In the genomic region with DNA sequence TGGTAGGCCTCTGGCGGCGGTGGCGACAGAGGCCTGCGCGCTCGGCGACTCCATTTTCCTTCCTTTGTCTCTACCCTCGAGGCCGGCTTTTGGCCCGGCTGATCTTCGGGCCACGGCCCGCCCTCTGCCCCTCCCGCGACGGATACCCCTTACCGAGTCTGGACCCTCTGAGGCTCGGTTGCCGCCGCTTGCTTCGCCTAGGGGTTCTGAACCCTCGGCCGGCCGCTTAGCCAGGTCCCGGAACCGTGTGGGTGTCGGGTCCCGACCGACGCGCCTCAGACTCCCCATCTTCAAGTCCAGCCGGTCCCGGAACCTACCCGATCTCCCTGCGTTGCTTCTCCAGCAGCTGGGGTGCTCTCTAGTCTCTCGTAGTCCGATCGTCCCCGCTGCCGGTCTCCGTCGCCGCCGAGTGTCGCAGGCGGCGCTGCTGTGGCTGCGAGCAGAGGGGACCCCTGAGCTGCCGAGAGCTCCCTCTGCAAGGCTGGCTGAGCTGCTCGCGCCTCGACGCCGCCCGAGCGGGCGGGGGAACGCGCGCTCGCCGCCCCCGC, we compare ENCODE assay signal across 8 mouse cellular contexts. TPM values are rescaled to one million over a fixed set of nuclear protein-coding genes. Genes with fewer than 3 reads are reported as not detected.
DNase-seq lines count a peak whose midpoint lies in the region; ATAC-seq and TF ChIP-seq lines count a peak whose summit lies in the region.

A gene (minus strand): TSS at position 431 of the 548 bp plus-strand sequence.

- TF ChIP-seq CTCF in kidney, adult 2 months (conservative IDR thresholded peaks at IDR 0.05; ENCODE audit: insufficient read depth, insufficient read length, low read depth, low read length): no peak

- under 1% methylated on average over 60 of the region's 63 CpGs for WGBS in kidney, adult 2 months
- WGBS in embryonic facial prominence, embryonic 11.5 days: under 1% methylated on average over 57 of the region's 63 CpGs
- WGBS in limb, embryonic 13.5 days: under 1% methylated on average over 60 of the region's 63 CpGs
- WGBS in midbrain, embryonic 14.5 days: under 1% methylated on average over 63 of the region's 63 CpGs

- DNase-seq in kidney, adult 2 months: no peak
- DNase-seq in kidney, adult 9 months: no peak
- peak; percentile 56 for DNase-seq in NIH3T3 (ENCODE audit: low read depth)
- peak; percentile 49 for DNase-seq in embryonic facial prominence, embryonic 11.5 days (ENCODE audit: low spot score)
- DNase-seq in heart, postnatal 4 days: peak; percentile 64
- peak; percentile 79 for DNase-seq in midbrain, embryonic 14.5 days
- peak; percentile 75 for DNase-seq in testis, postnatal 10 days (ENCODE audit: low spot score)

- H3K9me3 ChIP-seq in embryonic facial prominence, embryonic 11.5 days (replicated peaks; ENCODE audit: control insufficient read depth, low read length): no peaks in the 10 kb centered on the region
- H3K9me3 ChIP-seq in limb, embryonic 13.5 days: no peaks in the 10 kb centered on the region
- no peaks in the 10 kb centered on the region for H3K9me3 ChIP-seq in midbrain, embryonic 14.5 days (ENCODE audit: control insufficient read depth, low read length)

- ATAC-seq in embryonic facial prominence, embryonic 11.5 days (replicated peaks; ENCODE audit: insufficient number of reproducible peaks, low FRiP score, low TSS enrichment, low read depth): peak; percentile 54
- ATAC-seq in limb, embryonic 13.5 days (ENCODE audit: low FRiP score, low read depth): 0 out of 2 replicates have a peak, but pooled peaks have one; percentile 14
- peak; percentile 62 for ATAC-seq in midbrain, embryonic 14.5 days (ENCODE audit: low FRiP score, low TSS enrichment)

- H3K27me3 ChIP-seq in kidney, adult 2 months (replicated peaks; ENCODE audit: control insufficient read depth, insufficient read depth, low read length): no peaks in the 10 kb centered on the region
- no peaks in the 10 kb centered on the region for H3K27me3 ChIP-seq in embryonic facial prominence, embryonic 11.5 days (ENCODE audit: control insufficient read depth, insufficient read depth, low read length)
- H3K27me3 ChIP-seq in limb, embryonic 13.5 days: no peaks in the 10 kb centered on the region
- H3K27me3 ChIP-seq in midbrain, embryonic 14.5 days (ENCODE audit: control insufficient read depth, insufficient read depth, low read length): no peaks in the 10 kb centered on the region

- H3K4me2 ChIP-seq in embryonic facial prominence, embryonic 11.5 days (ENCODE audit: low read depth, low read length): peak within 1 kb of the TSS; percentile 78
- peak within 1 kb of the TSS; percentile 86 for H3K4me2 ChIP-seq in limb, embryonic 13.5 days (replicated peaks)
- peak within 1 kb of the TSS; percentile 88 for H3K4me2 ChIP-seq in midbrain, embryonic 14.5 days (ENCODE audit: low read length)

- peak within 1 kb of the TSS; percentile 100 for H3K9ac ChIP-seq in embryonic facial prominence, embryonic 11.5 days (replicated peaks; ENCODE audit: low read length)
- H3K9ac ChIP-seq in limb, embryonic 13.5 days: peak within 1 kb of the TSS; percentile 99
- H3K9ac ChIP-seq in midbrain, embryonic 14.5 days (replicated peaks; ENCODE audit: low read length): peak within 1 kb of the TSS; percentile 99

- H3K4me1 ChIP-seq in kidney, adult 2 months (ENCODE audit: control insufficient read depth, insufficient read depth, low read length): peaks cover 7% of the 10 kb centered on the region; the same call in 1 of the 2 replicates
- peaks cover 3% of the 10 kb centered on the region; the same call in 1 of the 2 replicates for H3K4me1 ChIP-seq in embryonic facial prominence, embryonic 11.5 days (ENCODE audit: control insufficient read depth, insufficient read depth, low read length)
- peaks cover 28% of the 10 kb centered on the region for H3K4me1 ChIP-seq in limb, embryonic 13.5 days
- peaks cover 20% of the 10 kb centered on the region for H3K4me1 ChIP-seq in midbrain, embryonic 14.5 days (ENCODE audit: control insufficient read depth, insufficient read depth, low read length)

- no peaks in the 10 kb centered on the region for H3K36me3 ChIP-seq in kidney, adult 2 months (ENCODE audit: control insufficient read depth, insufficient read depth, low read length)
- no peaks in the 10 kb centered on the region for H3K36me3 ChIP-seq in embryonic facial prominence, embryonic 11.5 days (replicated peaks; ENCODE audit: control insufficient read depth, insufficient read depth, low read depth, low read length)
- H3K36me3 ChIP-seq in limb, embryonic 13.5 days: no peaks in the 10 kb centered on the region
- H3K36me3 ChIP-seq in midbrain, embryonic 14.5 days (ENCODE audit: control insufficient read depth, insufficient read depth, low read length): 0 out of 2 replicates have a peak, but pooled peaks cover 5% of the 10 kb centered on the region

- TF ChIP-seq POLR2A in kidney, adult 2 months (IDR thresholded peaks at IDR 0.05; ENCODE audit: low read depth, low read length): no peak

- peak within 1 kb of the TSS; percentile 96 for H3K27ac ChIP-seq in kidney, adult 2 months (ENCODE audit: insufficient read depth, low read depth, low read length)
- peak within 1 kb of the TSS; percentile 100 for H3K27ac ChIP-seq in embryonic facial prominence, embryonic 11.5 days (replicated peaks; ENCODE audit: low read depth, low read length)
- H3K27ac ChIP-seq in limb, embryonic 13.5 days: peak within 1 kb of the TSS; percentile 100
- H3K27ac ChIP-seq in midbrain, embryonic 14.5 days (replicated peaks; ENCODE audit: low read depth, low read length): peak within 1 kb of the TSS; percentile 99

- H3K4me3 ChIP-seq in kidney, adult 2 months (ENCODE audit: insufficient read depth, low read depth, low read length): peak within 1 kb of the TSS; percentile 88
- H3K4me3 ChIP-seq in embryonic facial prominence, embryonic 11.5 days (ENCODE audit: low read depth, low read length): peak within 1 kb of the TSS; percentile 90
- H3K4me3 ChIP-seq in limb, embryonic 13.5 days: peak within 1 kb of the TSS; percentile 89
- H3K4me3 ChIP-seq in midbrain, embryonic 14.5 days (replicated peaks; ENCODE audit: low read depth, low read length): peak within 1 kb of the TSS; percentile 94

RNA-seq across cellular contexts. Expression of the gene that starts here (rescaled TPM):
- polyA plus RNA-seq in kidney, adult 2 months (2012; rRNA removed): 0.13 and 0.31 TPM in 2 replicates
- 1.0 and 1.7 TPM in 2 replicates for polyA plus RNA-seq in embryonic facial prominence, embryonic 11.5 days (2014; fragmentation: Nextera tagmentation; extraction: Ambion mirVana)
- total RNA-seq in heart, postnatal 4 days (2021): not detected
- polyA plus RNA-seq in limb, embryonic 13.5 days (2015; fragmentation: Nextera tagmentation; extraction: Ambion mirVana): 1.9 and 2.0 TPM in 2 replicates
- polyA plus RNA-seq in midbrain, embryonic 14.5 days (2014; fragmentation: Nextera tagmentation; extraction: Ambion mirVana): 0.82 and 1.1 TPM in 2 replicates

Comparison
In these comparisons a context has a peak if more than half of its experiments do, and no peak if none do; other contexts are left out.
1. Peak in DNase-seq in heart, postnatal 4 days; RNA of the gene not detected or under 1 TPM.
2. DNase-seq: peak in NIH3T3 (single experiment), embryonic facial prominence, embryonic 11.5 days (single experiment), midbrain, embryonic 14.5 days (single experiment) and testis, postnatal 10 days (single experiment); none in kidney, adult 2 months (single experiment) and kidney, adult 9 months (single experiment).
3. Peak in every context shown above with its lines, with median percentiles within 50 percentile points of each other: H3K27ac ChIP-seq, H3K4me3 ChIP-seq, ATAC-seq, H3K4me2 ChIP-seq and H3K9ac ChIP-seq.